Mouse (Mus musculus) embryo, embryonic 10 days (tissue): ENCODE results near the gene Tmem184c.

ENCODE experiments used
- DNase-seq: peaks from one replicate; pipeline ENCODE4 v3.0.0-alpha.2; 2015; ENCODE audit warnings: low spot score

Gene Tmem184c

GRCm38 (mm10) chr8:77610374-77610969 is at the start of gene Tmem184c:
Tmem184c (minus strand) TSS chr8:77610698.
- DNase-seq = peak; percentile 99

GRCm38 (mm10) chr8:77659534-77660080 is 49.1 kb upstream of the Tmem184c start:
- DNase-seq = no peak

GRCm38 (mm10) chr8:77658356-77658755 is 47.9 kb upstream of the Tmem184c start:
- DNase-seq = peak; percentile 22

- DNase-seq = peak; percentile 20
These were observed 40.2 kb upstream of the Tmem184c start for GRCm38 (mm10) chr8:77650646-77651190.

GRCm38 (mm10) chr8:77640093-77640839 is 29.8 kb upstream of the Tmem184c start:
- DNase-seq = no peak

- DNase-seq = no peak
These were observed 27.1 kb upstream of the Tmem184c start for GRCm38 (mm10) chr8:77637593-77637992.

GRCm38 (mm10) chr8:77634035-77634434 is 23.5 kb upstream of the Tmem184c start:
- no peak for DNase-seq

GRCm38 (mm10) chr8:77633211-77633610 is 22.7 kb upstream of the Tmem184c start:
- DNase-seq = no peak

GRCm38 (mm10) chr8:77630691-77631090 is 20.2 kb upstream of the Tmem184c start:
- peak; percentile 49 for DNase-seq

- DNase-seq = peak; percentile 94
These were observed 19.5 kb upstream of the Tmem184c start for GRCm38 (mm10) chr8:77629858-77630537.

GRCm38 (mm10) chr8:77623677-77624209 is 13.2 kb upstream of the Tmem184c start:
- DNase-seq = no peak

- peak; percentile 48 for DNase-seq
These were observed 7.4 kb upstream of the Tmem184c start for GRCm38 (mm10) chr8:77617916-77618315.

- no peak for DNase-seq
These were observed 877 bp downstream of the Tmem184c start for GRCm38 (mm10) chr8:77609621-77610020.

- DNase-seq = no peak
These were observed 26.3 kb downstream of the Tmem184c start for GRCm38 (mm10) chr8:77584174-77584573.

- no peak for DNase-seq
These were observed 32.8 kb downstream of the Tmem184c start for GRCm38 (mm10) chr8:77577674-77578073.

GRCm38 (mm10) chr8:77574229-77574628 is 36.3 kb downstream of the Tmem184c start:
- peak; percentile 13 for DNase-seq

GRCm38 (mm10) chr8:77561441-77561840 is 49.1 kb downstream of the Tmem184c start:
- no peak for DNase-seq

GRCm38 (mm10) chr8:77552491-77552890 is 58.0 kb downstream of the Tmem184c start:
- DNase-seq = no peak

GRCm38 (mm10) chr8:77549881-77550580 is 60.5 kb downstream of the Tmem184c start:
- DNase-seq = peak; percentile 76

- peak; percentile 96 for DNase-seq
These were observed 61.3 kb downstream of the Tmem184c start, which contains the start of gene Prmt9 for GRCm38 (mm10) chr8:77549121-77549706. Prmt9 (plus strand) TSS chr8:77549397.
